Mouse (Mus musculus) forebrain, embryonic 15.5 days (tissue): ENCODE results near the gene Mmp8. TPM values are rescaled to one million over a fixed set of nuclear protein-coding genes. Genes with fewer than 3 reads are reported as not detected.
A peak's percentile ranks its signal among the peaks of the same experiment; 100 is the strongest.

Experiments used
- ATAC-seq: fragments of 200-750 bp; cut with Nextera tagmentation; replicated peaks from 2 replicates; pipeline ENCODE4 v1.8.0; 2017; ENCODE audit warnings: mild to moderate bottlenecking, moderate TSS enrichment, moderate library complexity
- H3K27ac ChIP-seq: fragments of 300-500 bp; sonication (generic); replicated peaks from 2 replicates; pipeline ENCODE4 v1.5.1; 2015; ENCODE audit warnings: mild to moderate bottlenecking, inconsistent platforms
- H3K27me3 ChIP-seq: fragments of 300-500 bp; sonication (generic); 2 replicates; pipeline ENCODE4 v1.6.1; 2015; ENCODE audit warnings: inconsistent platforms
- H3K36me3 ChIP-seq: fragments of 300-500 bp; sonication (generic); 2 replicates; pipeline ENCODE4 v1.6.1; 2015; ENCODE audit warnings: mild to moderate bottlenecking, inconsistent platforms
- H3K4me1 ChIP-seq: fragments of 300-500 bp; sonication (generic); 2 replicates; pipeline ENCODE4 v1.6.1; 2015; ENCODE audit warnings: inconsistent platforms
- H3K4me2 ChIP-seq: fragments of 300-500 bp; sonication (generic); replicated peaks from 2 replicates; pipeline ENCODE4 v1.6.1; 2015; ENCODE audit warnings: mild to moderate bottlenecking, inconsistent platforms
- H3K4me3 ChIP-seq: fragments of 300-500 bp; sonication (generic); 2 replicates; pipeline ENCODE4 v1.5.1; 2015; ENCODE audit warnings: mild to moderate bottlenecking, inconsistent platforms
- H3K9ac ChIP-seq: fragments of 300-500 bp; sonication (generic); replicated peaks from 2 replicates; pipeline ENCODE4 v1.6.1; 2015; ENCODE audit warnings: mild to moderate bottlenecking, inconsistent platforms
- H3K9me3 ChIP-seq: fragments of 300-500 bp; sonication (generic); 2 replicates; pipeline ENCODE4 v1.6.1; 2016; ENCODE audit warnings: inconsistent platforms
- whole genome bisulfite sequencing: fragments of 180-500 bp; shearing (Covaris S2); methylation state at CpG from one replicate; pipeline ENCODE4 v1.1.7; 2015; ENCODE audit warnings: mixed read lengths; 5-methylcytosine and 5-hydroxymethylcytosine counted together
- polyA plus RNA-seq: library from polyadenylated mRNA; unstranded; fragments of >200 nt; fragmentation: Nextera tagmentation; extraction: Ambion mirVana; gene quantifications from 2 replicates; pipeline ENCODE4 v1.2.1, GENCODE M21; 2015

Mmp8 gene
- polyA plus RNA-seq, 1 experiment from 2014 or later = not detected

GRCm38 (mm10) chr9:7567376-7567775 lies 9.1 kb downstream of the Mmp8 start:
- Histone ChIP-seq H3K9ac (no peak overlapping the region), H3K36me3 (no peaks in the 10 kb centered on the region), H3K4me2 (no peak overlapping the region), H3K27me3 (no peaks in the 10 kb centered on the region), H3K4me3 (no peak overlapping the region), H3K9me3 (no peaks in the 10 kb centered on the region), H3K4me1 (no peaks in the 10 kb centered on the region), H3K27ac (no peak overlapping the region)
- no peak for ATAC-seq
- 75% methylated on average over 7 of the region's 7 CpGs for WGBS

- H3K4me2 ChIP-seq = no peak overlapping the region
- no peak for ATAC-seq
- WGBS = 77% methylated on average over 2 of the region's 2 CpGs
- no peaks in the 10 kb centered on the region for H3K36me3 ChIP-seq
- H3K27ac ChIP-seq = no peak overlapping the region
- no peak overlapping the region for H3K4me3 ChIP-seq
- no peak overlapping the region for H3K9ac ChIP-seq
- H3K4me1 ChIP-seq = no peaks in the 10 kb centered on the region
- H3K27me3 ChIP-seq = no peaks in the 10 kb centered on the region
- no peaks in the 10 kb centered on the region for H3K9me3 ChIP-seq
Measured at GRCm38 (mm10) chr9:7567923-7568322, 9.7 kb downstream of the Mmp8 start.

- no peak for ATAC-seq
- H3K36me3 ChIP-seq = no peaks in the 10 kb centered on the region
- no peaks in the 10 kb centered on the region for H3K4me1 ChIP-seq
- 95% methylated on average over 1 of the region's 1 CpGs for WGBS
- no peaks in the 10 kb centered on the region for H3K9me3 ChIP-seq
- H3K27ac ChIP-seq = no peak overlapping the region
- no peaks in the 10 kb centered on the region for H3K27me3 ChIP-seq
- no peak overlapping the region for H3K4me2 ChIP-seq
- H3K4me3 ChIP-seq = no peak overlapping the region
- H3K9ac ChIP-seq = no peak overlapping the region
Measured at GRCm38 (mm10) chr9:7570485-7570884, 12.2 kb downstream of the Mmp8 start.

GRCm38 (mm10) chr9:7571162-7571561 lies 12.9 kb downstream of the Mmp8 start, which contains the start of gene Mmp27:
TSS of gene Mmp27 (plus strand) at chr9:7571396.
- no peaks in the 10 kb centered on the region for H3K36me3 ChIP-seq
- H3K27ac ChIP-seq = no peak within 1 kb of the TSS
- ATAC-seq = no peak
- H3K9me3 ChIP-seq = no peaks in the 10 kb centered on the region
- no peak within 1 kb of the TSS for H3K9ac ChIP-seq
- WGBS = 76% methylated on average over 4 of the region's 4 CpGs
- H3K27me3 ChIP-seq = no peaks in the 10 kb centered on the region
- H3K4me2 ChIP-seq = no peak within 1 kb of the TSS
- no peak within 1 kb of the TSS for H3K4me3 ChIP-seq
- no peaks in the 10 kb centered on the region for H3K4me1 ChIP-seq

- Histone ChIP-seq H3K36me3 (no peaks in the 10 kb centered on the region), H3K9ac (no peak overlapping the region), H3K27ac (no peak overlapping the region), H3K4me2 (no peak overlapping the region), H3K4me1 (no peaks in the 10 kb centered on the region), H3K9me3 (no peaks in the 10 kb centered on the region), H3K4me3 (no peak overlapping the region), H3K27me3 (no peaks in the 10 kb centered on the region)
- WGBS = 86% methylated on average over 7 of the region's 7 CpGs
- ATAC-seq = 0 out of 2 replicates have a peak, but pooled peaks have one; percentile 35
Measured at GRCm38 (mm10) chr9:7572188-7572587, 13.9 kb downstream of the Mmp8 start.

- Histone ChIP-seq H3K27ac (no peak overlapping the region), H3K27me3 (no peaks in the 10 kb centered on the region), H3K4me2 (no peak overlapping the region), H3K4me1 (no peaks in the 10 kb centered on the region), H3K9ac (no peak overlapping the region), H3K36me3 (no peaks in the 10 kb centered on the region), H3K4me3 (no peak overlapping the region), H3K9me3 (no peaks in the 10 kb centered on the region)
- 90% methylated on average over 2 of the region's 2 CpGs for WGBS
- ATAC-seq = no peak
Measured at GRCm38 (mm10) chr9:7572663-7573308, 14.5 kb downstream of the Mmp8 start.

GRCm38 (mm10) chr9:7575526-7575925 lies 17.3 kb downstream of the Mmp8 start:
- H3K36me3 ChIP-seq = no peaks in the 10 kb centered on the region
- no peak overlapping the region for H3K9ac ChIP-seq
- H3K4me3 ChIP-seq = no peak overlapping the region
- no peaks in the 10 kb centered on the region for H3K9me3 ChIP-seq
- H3K27ac ChIP-seq = no peak overlapping the region
- no peak overlapping the region for H3K4me2 ChIP-seq
- no peak for ATAC-seq
- 82% methylated on average over 3 of the region's 3 CpGs for WGBS
- no peaks in the 10 kb centered on the region for H3K4me1 ChIP-seq
- no peaks in the 10 kb centered on the region for H3K27me3 ChIP-seq

GRCm38 (mm10) chr9:7577371-7577770 lies 19.1 kb downstream of the Mmp8 start:
- ATAC-seq = no peak
- H3K27ac ChIP-seq = no peak overlapping the region
- WGBS = 92% methylated on average over 2 of the region's 2 CpGs
- no peak overlapping the region for H3K9ac ChIP-seq
- H3K9me3 ChIP-seq = no peaks in the 10 kb centered on the region
- H3K4me3 ChIP-seq = no peak overlapping the region
- H3K4me2 ChIP-seq = no peak overlapping the region
- no peaks in the 10 kb centered on the region for H3K27me3 ChIP-seq
- no peaks in the 10 kb centered on the region for H3K36me3 ChIP-seq
- H3K4me1 ChIP-seq = no peaks in the 10 kb centered on the region

- 78% methylated on average over 8 of the region's 8 CpGs for WGBS
Measured at GRCm38 (mm10) chr9:7590063-7590462, 31.8 kb downstream of the Mmp8 start.

GRCm38 (mm10) chr9:7593272-7593812 lies 35.1 kb downstream of the Mmp8 start:
- H3K27me3 ChIP-seq = no peaks in the 10 kb centered on the region
- 90% methylated on average over 3 of the region's 3 CpGs for WGBS

More at GRCm38 (mm10) chr9:7590063-7590462, 31.8 kb downstream of the Mmp8 start:
- Histone ChIP-seq H3K9ac (no peak overlapping the region), H3K4me1 (peaks cover 2% of the 10 kb centered on the region), H3K9me3 (no peaks in the 10 kb centered on the region), H3K4me3 (no peak overlapping the region), H3K36me3 (no peaks in the 10 kb centered on the region), H3K4me2 (no peak overlapping the region), H3K27ac (no peak overlapping the region), H3K27me3 (no peaks in the 10 kb centered on the region)
- no peak for ATAC-seq

GRCm38 (mm10) chr9:7594816-7595540 lies 36.7 kb downstream of the Mmp8 start:
- WGBS = 11% methylated on average over 6 of the region's 6 CpGs
- ATAC-seq = peak; percentile 99
- peak overlapping the region; percentile 45 for H3K4me2 ChIP-seq

More at GRCm38 (mm10) chr9:7593272-7593812, 35.1 kb downstream of the Mmp8 start:
- Histone ChIP-seq H3K36me3 (no peaks in the 10 kb centered on the region), H3K4me1 (peaks cover 4% of the 10 kb centered on the region), H3K27ac (no peak overlapping the region), H3K9me3 (no peaks in the 10 kb centered on the region), H3K4me3 (no peak overlapping the region), H3K4me2 (no peak overlapping the region), H3K9ac (no peak overlapping the region)
- no peak for ATAC-seq

GRCm38 (mm10) chr9:7602982-7603742 lies 44.9 kb downstream of the Mmp8 start:
- Histone ChIP-seq H3K36me3 (no peaks in the 10 kb centered on the region), H3K4me2 (no peak overlapping the region), H3K27me3 (no peaks in the 10 kb centered on the region), H3K9me3 (no peaks in the 10 kb centered on the region), H3K9ac (no peak overlapping the region), H3K4me1 (no peaks in the 10 kb centered on the region), H3K27ac (no peak overlapping the region), H3K4me3 (no peak overlapping the region)
- 0% methylated on average over 3 of the region's 3 CpGs for WGBS
- ATAC-seq = peak; percentile 71; the same call in 1 of the 2 replicates

More at GRCm38 (mm10) chr9:7594816-7595540, 36.7 kb downstream of the Mmp8 start:
- Histone ChIP-seq H3K4me3 (peak overlapping the region; percentile 29), H3K9me3 (no peaks in the 10 kb centered on the region), H3K36me3 (no peaks in the 10 kb centered on the region), H3K27ac (no peak overlapping the region), H3K9ac (0 out of 2 replicates have a peak overlapping the region, but pooled peaks have one; percentile 23), H3K4me1 (peaks cover 4% of the 10 kb centered on the region), H3K27me3 (no peaks in the 10 kb centered on the region)
